Mouse (Mus musculus) thymus, adult 2 months (tissue): ENCODE results near the gene Ppara.

ENCODE experiments used
- CTCF ChIP-seq: fragments of 200-500 bp; IDR thresholded peaks from 2 replicates; pipeline ENCODE4 v1.5.1; 2012; ENCODE audit warnings: mild to moderate bottlenecking, control low read depth, low read length, moderate library complexity, borderline replicate concordance; ENCODE audit not compliant: control insufficient read depth, poor library complexity, insufficient read depth; ENCODE audit errors: extremely low read depth
- POLR2A ChIP-seq: fragments of 200-500 bp; IDR thresholded peaks from 2 replicates; pipeline ENCODE4 v1.6.1; 2012; ENCODE audit warnings: mild to moderate bottlenecking, low read length, control low read depth, moderate library complexity; ENCODE audit not compliant: control insufficient read depth, poor library complexity, insufficient read depth; ENCODE audit errors: extremely low read depth

DNA sequence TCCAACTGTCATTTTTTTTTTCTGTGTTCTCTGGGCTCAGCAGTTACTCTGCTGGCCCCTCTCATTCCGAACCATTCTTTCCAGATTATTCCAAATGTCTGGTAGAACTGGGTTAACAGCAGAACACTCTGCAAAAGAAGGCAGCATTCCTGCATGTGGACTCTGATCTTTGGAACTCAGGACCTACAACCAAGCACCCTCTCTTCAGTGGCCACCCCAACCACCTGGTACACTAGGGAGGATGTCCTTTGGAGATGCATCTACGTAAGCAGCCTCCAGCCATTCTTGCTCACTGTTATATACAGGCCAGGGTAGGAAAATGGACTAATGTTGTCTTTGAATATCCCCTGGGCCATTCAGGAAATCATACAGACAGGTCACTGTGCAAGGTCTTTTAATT lies 1.1 kb upstream of the Ppara start:
- TF ChIP-seq POLR2A (no peak), CTCF (no peak)
